Mouse (Mus musculus): ENCODE results near the gene Apol8. TPM values are rescaled to one million over a fixed set of nuclear protein-coding genes. Genes with fewer than 3 reads are reported as not detected.
"Not testable (repeated sequence)": the region's sequence is repeated elsewhere in the genome, so short reads cannot be mapped to it uniquely, and the experiment has no call there.

Apol8 gene
- polyA plus RNA-seq, 1 experiment from 2014 or later: not detected

- not testable (repeated sequence) for H3K4me2 ChIP-seq (ENCODE audit: low read depth, low read length); H3K9me3 ChIP-seq (ENCODE audit: control insufficient read depth, low read length); H3K4me1 ChIP-seq (ENCODE audit: control insufficient read depth, insufficient read depth, low read length); H3K36me3 ChIP-seq (ENCODE audit: control insufficient read depth, insufficient read depth, low read length); ATAC-seq (ENCODE audit: low read depth); H3K4me3 ChIP-seq (ENCODE audit: low read depth, low read length); H3K27ac ChIP-seq (replicated peaks; ENCODE audit: low read depth, low read length); H3K27me3 ChIP-seq (replicated peaks; ENCODE audit: control insufficient read depth, insufficient read depth, low read length); H3K9ac ChIP-seq (ENCODE audit: low read depth, low read length); DNase-seq (ENCODE audit: low spot score)
- WGBS: 75% methylated on average over 2 of the region's 6 CpGs
These were observed 38.6 kb downstream of the Apol8 start for GRCm38 (mm10) chr15:77718240-77718639.

- ATAC-seq (ENCODE audit: low read depth); H3K4me1 ChIP-seq (ENCODE audit: control insufficient read depth, insufficient read depth, low read length); H3K9me3 ChIP-seq (ENCODE audit: control insufficient read depth, low read length); H3K9ac ChIP-seq (ENCODE audit: low read depth, low read length); H3K4me3 ChIP-seq (ENCODE audit: low read depth, low read length); H3K4me2 ChIP-seq (ENCODE audit: low read depth, low read length); H3K36me3 ChIP-seq (ENCODE audit: control insufficient read depth, insufficient read depth, low read length); H3K27ac ChIP-seq (replicated peaks; ENCODE audit: low read depth, low read length); H3K27me3 ChIP-seq (replicated peaks; ENCODE audit: control insufficient read depth, insufficient read depth, low read length); DNase-seq (ENCODE audit: low spot score): not testable (repeated sequence)
- whole genome bisulfite sequencing: 17% methylated on average over 1 of the region's 1 CpGs
These were observed 47.9 kb downstream of the Apol8 start for GRCm38 (mm10) chr15:77708936-77709335.

- 77% methylated on average over 3 of the region's 3 CpGs for WGBS
- DNase-seq (ENCODE audit: low spot score); H3K4me2 ChIP-seq (ENCODE audit: low read depth, low read length): not testable (repeated sequence)
These were observed 51.5 kb downstream of the Apol8 start for GRCm38 (mm10) chr15:77705306-77705705.

GRCm38 (mm10) chr15:77698656-77699055 lies 58.1 kb downstream of the Apol8 start, which contains the start of gene Apol7e:
Apol7e (plus strand) TSS chr15:77698857.
- H3K27me3 ChIP-seq (replicated peaks; ENCODE audit: control insufficient read depth, insufficient read depth, low read length); H3K4me2 ChIP-seq (ENCODE audit: low read depth, low read length); H3K4me1 ChIP-seq (ENCODE audit: control insufficient read depth, insufficient read depth, low read length); DNase-seq (ENCODE audit: low spot score); H3K36me3 ChIP-seq (ENCODE audit: control insufficient read depth, insufficient read depth, low read length); H3K9me3 ChIP-seq (ENCODE audit: control insufficient read depth, low read length); ATAC-seq (ENCODE audit: low read depth); H3K4me3 ChIP-seq (ENCODE audit: low read depth, low read length); H3K27ac ChIP-seq (replicated peaks; ENCODE audit: low read depth, low read length); H3K9ac ChIP-seq (ENCODE audit: low read depth, low read length): not testable (repeated sequence)
- WGBS: 73% methylated on average over 4 of the region's 4 CpGs

More at GRCm38 (mm10) chr15:77705306-77705705, 51.5 kb downstream of the Apol8 start:
- not testable (repeated sequence) for H3K9ac ChIP-seq (ENCODE audit: low read depth, low read length); H3K27ac ChIP-seq (replicated peaks; ENCODE audit: low read depth, low read length); H3K4me3 ChIP-seq (ENCODE audit: low read depth, low read length); H3K27me3 ChIP-seq (replicated peaks; ENCODE audit: control insufficient read depth, insufficient read depth, low read length); H3K4me1 ChIP-seq (ENCODE audit: control insufficient read depth, insufficient read depth, low read length); H3K36me3 ChIP-seq (ENCODE audit: control insufficient read depth, insufficient read depth, low read length); ATAC-seq (ENCODE audit: low read depth); H3K9me3 ChIP-seq (ENCODE audit: control insufficient read depth, low read length)

Other genes starting within 250 kb of the Apol8 start
- not detected in 2 replicates for gene Apol11a, start 248.7 kb downstream of the Apol8 start, polyA plus RNA-seq (2014; fragmentation: Nextera tagmentation; extraction: Ambion mirVana)
- gene Apol7c, start 223.7 kb downstream of the Apol8 start, polyA plus RNA-seq (2014; fragmentation: Nextera tagmentation; extraction: Ambion mirVana): not detected in 2 replicates
- gene 1700025B11Rik, start 195.1 kb downstream of the Apol8 start, polyA plus RNA-seq (2014; fragmentation: Nextera tagmentation; extraction: Ambion mirVana): not detected in 2 replicates
- 0.08 and 0.14 TPM in 2 replicates for gene Apol10b, start 160.9 kb downstream of the Apol8 start, polyA plus RNA-seq (2014; fragmentation: Nextera tagmentation; extraction: Ambion mirVana)
- not detected in 2 replicates for gene Gm36245, start 157.7 kb downstream of the Apol8 start, polyA plus RNA-seq (2014; fragmentation: Nextera tagmentation; extraction: Ambion mirVana)
- gene Apol11b, start 113.7 kb downstream of the Apol8 start, polyA plus RNA-seq (2014; fragmentation: Nextera tagmentation; extraction: Ambion mirVana): 0.10 TPM in 1 of 2 replicates, not detected in the other
- gene Apol7e, start 58.1 kb downstream of the Apol8 start, polyA plus RNA-seq (2014; fragmentation: Nextera tagmentation; extraction: Ambion mirVana): 0.09 TPM in 1 of 2 replicates, not detected in the other
- 0.39 TPM in 1 of 2 replicates, not detected in the other for gene Apol9b, start 28.0 kb downstream of the Apol8 start, polyA plus RNA-seq (2014; fragmentation: Nextera tagmentation; extraction: Ambion mirVana)
- gene Myh9, start 85.2 kb upstream of the Apol8 start, polyA plus RNA-seq (2014; fragmentation: Nextera tagmentation; extraction: Ambion mirVana): 48.8 and 53.7 TPM in 2 replicates
- gene Txn2, start 172.0 kb upstream of the Apol8 start, polyA plus RNA-seq (2014; fragmentation: Nextera tagmentation; extraction: Ambion mirVana): 234 and 271 TPM in 2 replicates
- gene Foxred2, start 199.7 kb upstream of the Apol8 start, polyA plus RNA-seq (2014; fragmentation: Nextera tagmentation; extraction: Ambion mirVana): 4.5 and 5.3 TPM in 2 replicates
- gene Eif3d, start 213.8 kb upstream of the Apol8 start, polyA plus RNA-seq (2014; fragmentation: Nextera tagmentation; extraction: Ambion mirVana): 155 and 194 TPM in 2 replicates